Mouse (Mus musculus) spleen, postnatal 4 days (tissue): Measurements from ENCODE around the gene Rab3il1.

Experiments
- DNase-seq, 2 experiments: peaks; one replicate each; pipeline ENCODE4 v3.0.0; 2022; ENCODE audit warnings: low spot score in 2 of 2

The Rab3il1 gene

GRCm38 (mm10) chr19:10001206-10001969 lies at the start of gene Rab3il1, which contains the start of gene Best1:
Gene Rab3il1, plus strand, starts transcription at chr19:10001669.
Gene Best1, minus strand, starts transcription at chr19:10001633.
- DNase-seq: peak in 1 of 2 experiments; percentile 51

DNA sequence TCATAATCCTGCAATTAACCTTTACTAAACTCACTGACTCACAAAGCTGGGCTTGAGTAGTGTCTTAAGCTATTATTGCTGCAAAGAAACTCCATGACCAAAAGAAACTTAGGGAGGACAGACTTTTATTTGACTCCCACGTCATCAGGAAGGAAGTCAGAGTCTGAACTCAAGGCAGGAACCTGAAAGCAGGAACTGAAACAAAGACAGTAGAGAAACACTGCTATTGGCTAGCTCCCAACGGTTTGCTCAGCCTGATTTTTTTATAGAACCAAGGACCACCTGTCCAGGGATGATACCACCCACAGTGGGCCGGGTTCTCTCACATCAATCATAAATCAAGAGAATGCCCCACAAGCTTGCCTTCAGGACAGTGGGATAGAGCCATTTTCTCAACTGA lies 49.1 kb upstream of the Rab3il1 start:
- no peak for DNase-seq

DNA sequence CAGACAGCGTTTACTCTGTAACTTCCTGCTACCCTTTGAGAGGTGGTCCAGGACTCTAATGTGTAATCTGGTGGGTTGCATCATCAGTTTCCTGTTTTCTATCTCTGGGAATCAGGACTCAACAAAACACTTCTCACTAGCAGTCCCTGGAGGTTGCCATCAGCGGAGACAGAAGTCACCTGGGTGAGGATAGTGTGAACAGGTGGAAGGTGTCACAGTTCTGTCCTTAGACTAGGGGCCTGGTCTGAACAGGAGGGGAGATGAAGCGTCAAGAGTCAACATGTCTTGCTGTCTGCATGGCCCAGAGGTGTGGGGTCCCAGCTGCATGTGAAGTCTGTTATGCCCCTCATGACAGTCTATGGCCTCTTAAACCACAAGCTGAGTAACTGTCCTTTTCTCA lies 48.6 kb upstream of the Rab3il1 start:
- DNase-seq: no peak

DNA sequence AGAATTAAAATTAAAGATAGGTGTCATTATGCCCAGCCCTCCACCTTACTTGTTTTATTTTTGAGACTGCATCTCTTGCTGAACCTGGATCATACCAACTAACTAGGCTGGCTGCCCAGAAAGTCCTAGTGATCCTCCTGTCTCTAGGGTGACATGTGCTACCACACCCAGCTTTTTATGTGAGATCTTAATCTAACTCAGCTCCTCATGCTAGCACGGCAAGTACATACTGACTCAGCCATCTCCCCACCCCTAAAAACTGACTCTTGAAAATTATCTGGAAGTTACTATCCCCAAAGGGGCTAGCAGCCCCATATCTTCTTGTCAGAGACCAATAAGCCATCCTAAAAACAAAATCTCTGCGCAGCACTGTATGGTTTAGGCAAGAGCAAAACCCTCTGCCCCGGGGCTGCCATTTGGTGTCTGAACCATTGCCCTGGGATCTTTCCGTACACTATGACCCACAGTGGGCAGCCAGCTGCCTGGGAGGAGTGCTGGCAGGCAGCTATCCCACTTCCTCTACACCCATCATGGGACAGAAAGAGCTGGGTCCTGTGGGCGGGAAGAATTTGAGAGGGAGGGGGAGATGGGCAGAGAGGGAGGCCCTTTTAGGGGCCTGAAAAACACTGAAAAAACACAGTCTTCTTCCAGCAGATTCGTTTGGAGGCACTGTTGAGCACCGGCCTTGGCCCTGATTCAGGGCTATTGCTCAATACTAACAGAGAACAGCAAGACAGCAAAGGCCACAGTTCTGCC lies 47.2 kb upstream of the Rab3il1 start:
- peak in 1 of 2 experiments; percentile 31 for DNase-seq

DNA sequence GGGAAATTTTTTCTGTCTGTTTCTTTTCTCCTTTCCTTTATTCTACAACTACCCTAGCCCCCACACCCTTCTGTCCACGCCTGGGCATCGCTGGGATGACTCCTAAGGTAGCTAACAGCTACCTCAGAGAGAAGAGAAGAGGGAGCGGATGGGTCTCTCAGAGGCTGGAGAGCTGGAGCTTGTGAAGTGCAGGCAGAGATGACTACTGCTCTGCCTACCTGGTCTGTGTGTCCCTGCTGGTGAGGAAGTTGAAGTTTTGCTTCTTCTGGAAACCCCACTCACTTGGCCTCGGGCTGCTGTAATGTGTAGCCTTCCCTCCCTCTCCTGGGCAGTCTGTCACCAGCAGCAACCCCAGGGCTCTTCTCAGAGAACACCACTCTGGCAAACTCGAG lies 46.7 kb upstream of the Rab3il1 start:
- peak in 1 of 2 experiments; percentile 28 for DNase-seq

- no peak for DNase-seq
Measured at GRCm38 (mm10) chr19:9955438-9955837, 46.0 kb upstream of the Rab3il1 start.

DNA sequence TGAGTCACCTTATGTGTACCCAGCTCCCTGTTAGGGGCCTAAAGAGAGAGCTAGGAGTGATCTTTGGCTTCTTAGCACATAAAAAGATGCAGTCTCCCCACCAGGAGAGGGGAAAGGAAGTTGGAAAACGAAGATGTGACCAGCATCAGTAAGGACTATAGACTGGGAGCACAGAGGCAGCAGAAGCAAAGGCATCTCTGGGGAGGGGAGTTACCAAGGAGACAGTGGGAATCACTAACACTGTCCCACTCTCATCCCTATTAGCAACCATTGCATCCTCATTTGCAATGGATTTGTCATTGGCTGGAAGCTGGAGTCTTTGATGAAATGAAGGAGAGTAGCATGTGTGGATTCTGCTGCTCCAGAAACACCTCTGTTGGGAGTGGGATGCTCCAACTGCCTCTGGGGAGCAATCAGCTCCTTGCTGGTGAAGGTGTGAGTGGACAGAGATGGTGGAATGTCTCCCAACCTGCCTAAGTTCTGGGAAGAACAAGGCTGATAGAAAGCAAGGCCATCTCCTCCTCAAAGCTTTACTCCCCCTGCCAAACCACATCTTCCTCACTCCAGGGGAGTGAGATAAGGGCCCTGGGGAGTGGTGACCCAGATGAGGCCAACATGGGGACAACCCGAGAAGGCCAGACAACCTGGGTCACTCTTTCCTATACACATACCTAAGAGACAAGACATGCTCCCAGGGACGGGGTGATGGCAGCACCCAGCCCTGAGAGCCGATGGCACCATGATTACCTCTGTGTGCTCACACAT lies 44.7 kb upstream of the Rab3il1 start:
- no peak for DNase-seq

GRCm38 (mm10) chr19:9957965-9958364 lies 43.5 kb upstream of the Rab3il1 start:
- no peak for DNase-seq

GRCm38 (mm10) chr19:9960769-9961168 lies 40.7 kb upstream of the Rab3il1 start:
- no peak for DNase-seq

- DNase-seq: no peak
Measured at GRCm38 (mm10) chr19:9964205-9964916, 37.1 kb upstream of the Rab3il1 start.

DNA sequence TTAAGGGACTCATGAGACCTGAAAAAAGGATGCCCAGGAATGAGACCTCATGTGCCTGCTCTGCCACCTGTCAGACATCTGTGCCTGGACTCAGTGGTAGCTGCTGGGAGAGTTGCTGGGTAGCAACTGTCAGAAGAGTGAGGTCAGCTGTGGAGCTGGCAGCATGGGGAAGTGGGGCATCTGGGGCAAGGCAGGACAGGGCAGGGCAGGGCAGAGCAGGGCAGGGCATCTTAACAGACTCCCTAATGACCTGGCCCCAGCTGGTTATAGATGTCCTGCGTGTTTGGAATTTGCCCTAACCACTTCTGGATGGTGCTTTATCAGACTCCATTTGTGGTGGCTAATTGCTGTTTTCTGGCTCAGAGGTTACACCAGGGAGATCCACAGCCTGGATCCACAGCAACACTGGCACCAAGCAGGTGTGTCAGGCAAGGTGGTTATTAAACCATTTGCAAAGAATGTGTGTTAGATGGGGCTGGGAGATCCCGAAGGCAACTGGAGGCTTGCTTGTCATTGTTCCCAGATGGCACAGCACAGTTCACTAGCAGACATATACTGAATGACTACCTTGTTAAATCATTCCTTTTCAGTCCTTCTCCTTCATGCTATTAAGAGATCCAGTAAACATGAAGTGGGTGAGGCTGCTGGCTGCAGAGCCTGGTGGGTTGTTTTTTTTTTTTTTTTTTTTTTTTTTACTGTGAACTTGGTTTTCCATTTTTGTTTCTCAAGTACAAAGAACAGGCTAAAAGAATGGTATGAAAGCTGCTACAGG lies 35.2 kb upstream of the Rab3il1 start:
- peak in 1 of 2 experiments; percentile 33 for DNase-seq

GRCm38 (mm10) chr19:9968081-9968787 lies 33.2 kb upstream of the Rab3il1 start:
- DNase-seq: no peak

DNA sequence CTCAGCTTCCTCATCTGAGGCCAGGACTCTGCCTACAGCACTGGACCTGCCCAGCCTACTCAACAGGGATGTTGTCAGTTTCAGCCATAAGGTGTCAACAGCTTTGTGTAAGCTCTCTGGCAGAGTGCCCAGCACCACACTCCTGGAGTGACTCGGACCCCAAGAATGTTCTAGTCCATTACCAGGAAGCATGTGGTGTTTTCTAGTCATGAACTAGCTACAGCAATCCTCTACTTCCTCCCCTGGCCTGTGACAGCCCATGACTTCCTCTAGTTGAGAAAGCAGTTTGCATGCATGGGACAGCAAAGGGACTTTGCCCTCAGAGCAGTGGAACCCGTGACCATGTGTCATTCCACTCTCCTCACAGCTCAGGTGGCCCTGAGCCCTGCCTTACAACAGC lies 26.6 kb upstream of the Rab3il1 start:
- peak; percentile 48 to 73 for DNase-seq

- DNase-seq: peak in 1 of 2 experiments; percentile 58
Measured at GRCm38 (mm10) chr19:9977085-9977484, 24.4 kb upstream of the Rab3il1 start.

DNA sequence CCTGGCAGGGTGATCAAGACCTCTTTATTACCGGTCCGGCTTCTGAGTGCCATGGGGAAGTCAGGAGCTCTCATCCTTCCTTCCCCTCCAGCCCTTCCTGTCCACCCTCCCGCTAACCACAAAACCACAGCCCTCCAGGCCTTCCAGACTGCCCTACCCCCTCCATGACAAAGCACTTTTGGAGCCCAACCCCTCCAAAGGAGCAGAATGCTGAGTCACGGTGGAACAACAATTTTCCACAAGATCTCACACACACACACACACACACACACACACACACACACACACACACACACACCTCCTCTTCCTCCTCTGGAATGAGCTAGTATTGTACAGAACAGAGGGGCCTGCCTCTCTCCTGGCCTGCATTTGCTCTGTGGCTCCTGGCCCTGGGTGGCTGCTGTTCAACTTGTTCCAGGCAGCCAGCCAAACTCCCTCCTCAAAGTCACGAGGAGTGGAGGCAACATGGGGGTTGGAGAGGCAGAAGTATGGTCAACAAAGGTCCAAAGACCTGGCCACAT lies 23.0 kb upstream of the Rab3il1 start:
- DNase-seq: peak; percentile 75 to 85

DNA sequence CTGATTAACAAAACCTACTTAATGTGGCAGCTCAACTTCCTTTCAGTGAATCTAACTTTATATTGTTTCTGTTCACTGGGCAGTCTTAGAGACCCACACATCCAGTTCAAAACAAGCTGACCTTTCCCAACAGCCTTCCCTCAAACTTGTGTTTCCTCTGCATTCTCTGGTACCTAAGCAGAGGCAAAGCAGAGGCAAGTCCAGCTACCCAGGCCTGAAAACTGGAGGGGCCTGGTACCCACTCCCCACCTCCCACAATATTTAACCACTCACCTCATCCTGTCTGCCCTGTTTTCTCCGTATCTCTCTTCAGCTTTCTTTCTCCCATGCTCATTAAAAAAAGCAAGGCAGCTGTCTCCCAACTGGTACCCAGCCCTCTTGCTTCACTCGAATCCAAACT lies 22.3 kb upstream of the Rab3il1 start:
- DNase-seq: peak in 1 of 2 experiments; percentile 51

- no peak for DNase-seq
Measured at GRCm38 (mm10) chr19:9980258-9980657, 21.2 kb upstream of the Rab3il1 start, which contains the start of gene Fth1. Gene Fth1, plus strand, starts transcription at chr19:9980598.

- no peak for DNase-seq
Measured at GRCm38 (mm10) chr19:9981621-9982020, 19.8 kb upstream of the Rab3il1 start.

DNA sequence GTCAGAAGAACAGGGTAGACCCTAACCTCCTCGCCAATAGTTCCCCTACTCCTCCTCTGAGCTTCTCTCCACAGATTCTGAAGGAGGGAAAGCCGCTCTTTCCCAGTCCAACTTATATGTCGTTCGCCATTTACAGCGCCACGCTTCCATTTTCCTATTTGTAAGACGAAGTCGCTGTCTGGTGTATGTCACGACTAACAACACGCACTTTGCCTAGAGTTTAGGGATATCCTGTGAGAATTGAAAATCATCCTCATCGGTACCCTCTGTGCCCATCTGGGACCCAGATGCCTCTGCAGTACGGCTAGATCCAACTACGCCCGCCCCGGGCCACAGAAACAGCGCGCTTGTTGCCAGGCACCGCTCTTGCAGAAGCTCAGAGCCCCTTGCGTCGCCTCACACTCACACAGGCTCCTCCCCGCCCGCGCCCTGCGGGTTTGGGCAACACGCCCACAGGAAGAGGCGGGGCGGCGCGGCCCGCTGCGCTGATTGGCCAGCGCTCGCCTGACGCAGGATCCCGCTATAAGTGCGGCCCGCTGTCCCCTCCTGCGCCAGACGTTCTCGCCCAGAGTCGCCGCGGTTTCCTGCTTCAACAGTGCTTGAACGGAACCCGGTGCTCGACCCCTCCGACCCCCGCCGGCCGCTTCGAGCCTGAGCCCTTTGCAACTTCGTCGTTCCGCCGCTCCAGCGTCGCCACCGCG lies 19.2 kb upstream of the Rab3il1 start:
- DNase-seq: peak; percentile 96 to 98
